Mouse (Mus musculus) stomach, embryonic 14.5 days (tissue): ENCODE measurements around the gene Gm20388. TPM values are rescaled to one million over a fixed set of nuclear protein-coding genes. Genes with fewer than 3 reads are reported as not detected.

Experiments used
- ATAC-seq: fragments of 200-750 bp; cut with Nextera tagmentation; 2 replicates; pipeline ENCODE4 v1.8.0; 2017; ENCODE audit warnings: low read depth, moderate TSS enrichment; ENCODE audit not compliant: insufficient number of reproducible peaks, insufficient read depth, low FRiP score
- H3K27ac ChIP-seq: fragments of 300-500 bp; sonication (generic); 2 replicates; pipeline ENCODE4 v1.5.1; 2014; ENCODE audit warnings: mild to moderate bottlenecking, low read length, moderate library complexity, mixed read lengths
- H3K27me3 ChIP-seq: fragments of 300-500 bp; sonication (generic); 2 replicates; pipeline ENCODE4 v1.6.1; 2014; ENCODE audit warnings: low read length, control low read depth, mixed read lengths; ENCODE audit not compliant: control insufficient read depth, insufficient read depth
- H3K36me3 ChIP-seq: fragments of 300-500 bp; sonication (generic); 2 replicates; pipeline ENCODE4 v1.6.1; 2014; ENCODE audit warnings: mild to moderate bottlenecking, control low read depth, low read length, moderate library complexity, mixed read lengths; ENCODE audit not compliant: control insufficient read depth, insufficient read depth
- H3K4me1 ChIP-seq: fragments of 300-500 bp; sonication (generic); 2 replicates; pipeline ENCODE4 v1.6.1; 2014; ENCODE audit warnings: low read length, control low read depth, mixed read lengths; ENCODE audit not compliant: control insufficient read depth, insufficient read depth
- H3K4me2 ChIP-seq: fragments of 300-500 bp; sonication (generic); replicated peaks from 2 replicates; pipeline ENCODE4 v1.6.1; 2014; ENCODE audit warnings: low read depth, low read length, control low read depth
- H3K4me3 ChIP-seq: fragments of 300-500 bp; sonication (generic); 2 replicates; pipeline ENCODE4 v1.5.1; 2014; ENCODE audit warnings: low read depth, low read length, control low read depth
- H3K9ac ChIP-seq: fragments of 300-500 bp; sonication (generic); replicated peaks from 2 replicates; pipeline ENCODE4 v1.6.1; 2014; ENCODE audit warnings: low read depth, mild to moderate bottlenecking, control low read depth, low read length, moderate library complexity, mixed read lengths
- H3K9me3 ChIP-seq: fragments of 300-500 bp; sonication (generic); 2 replicates; pipeline ENCODE4 v1.6.1; 2016; ENCODE audit warnings: low read depth, low read length, control low read depth; ENCODE audit not compliant: control insufficient read depth
- WGBS: fragments of 180-500 bp; shearing (Covaris S2); extraction: QIAGEN DNeasy Blood & Tissue Kit; methylation state at CpG from one replicate; pipeline ENCODE4 v1.1.7; 2014; 5-methylcytosine and 5-hydroxymethylcytosine counted together
- polyA plus RNA-seq: library from polyadenylated mRNA; unstranded; fragments of >200 nt; fragmentation: Nextera tagmentation; extraction: Ambion mirVana; gene quantifications from 2 replicates; pipeline ENCODE4 v1.2.1, GENCODE M21; 2014

Gene Gm20388
- polyA plus RNA-seq, 1 experiment from 2014 or later: 11.4 TPM

GRCm38 (mm10) chr8:121527751-121528150, 1617.1 kb downstream of the Gm20388 start:
- Histone ChIP-seq H3K4me3 (no peak overlapping the region), H3K36me3 (no peaks in the 10 kb centered on the region), H3K4me2 (no peak overlapping the region), H3K27me3 (no peaks in the 10 kb centered on the region), H3K9ac (no peak overlapping the region), H3K4me1 (peaks cover 4% of the 10 kb centered on the region; the same call in 1 of the 2 replicates), H3K27ac (no peak overlapping the region), H3K9me3 (no peaks in the 10 kb centered on the region)
- WGBS: 83% methylated on average over 9 of the region's 9 CpGs
- ATAC-seq: no peak

- H3K4me3 ChIP-seq: no peak overlapping the region
- H3K9me3 ChIP-seq: no peaks in the 10 kb centered on the region
- H3K36me3 ChIP-seq: no peaks in the 10 kb centered on the region
- no peak for ATAC-seq
- H3K27me3 ChIP-seq: no peaks in the 10 kb centered on the region
- WGBS: 72% methylated on average over 15 of the region's 15 CpGs
- H3K9ac ChIP-seq: no peak overlapping the region
- H3K27ac ChIP-seq: no peak overlapping the region
- peaks cover 4% of the 10 kb centered on the region; the same call in 1 of the 2 replicates for H3K4me1 ChIP-seq
- H3K4me2 ChIP-seq: no peak overlapping the region
Measured at GRCm38 (mm10) chr8:121528790-121529189, 1618.1 kb downstream of the Gm20388 start.

GRCm38 (mm10) chr8:121530639-121531038, 1620.0 kb downstream of the Gm20388 start:
- Histone ChIP-seq H3K4me3 (no peak overlapping the region), H3K27ac (no peak overlapping the region), H3K9ac (no peak overlapping the region), H3K9me3 (no peaks in the 10 kb centered on the region), H3K36me3 (no peaks in the 10 kb centered on the region), H3K4me1 (peaks cover 4% of the 10 kb centered on the region; the same call in 1 of the 2 replicates), H3K4me2 (no peak overlapping the region), H3K27me3 (no peaks in the 10 kb centered on the region)
- ATAC-seq: no peak
- WGBS: 71% methylated on average over 10 of the region's 10 CpGs

- Histone ChIP-seq H3K4me2 (no peak overlapping the region), H3K36me3 (no peaks in the 10 kb centered on the region), H3K4me1 (no peaks in the 10 kb centered on the region), H3K27me3 (no peaks in the 10 kb centered on the region), H3K9me3 (no peaks in the 10 kb centered on the region), H3K4me3 (no peak overlapping the region), H3K27ac (no peak overlapping the region), H3K9ac (no peak overlapping the region)
- 56% methylated on average over 5 of the region's 5 CpGs for WGBS
- no peak for ATAC-seq
Measured at GRCm38 (mm10) chr8:121532381-121532780, 1621.7 kb downstream of the Gm20388 start.

GRCm38 (mm10) chr8:121541862-121542261, 1631.2 kb downstream of the Gm20388 start:
- no peak overlapping the region for H3K27ac ChIP-seq
- H3K4me2 ChIP-seq: no peak overlapping the region
- H3K27me3 ChIP-seq: no peaks in the 10 kb centered on the region
- no peak overlapping the region for H3K4me3 ChIP-seq
- no peak for ATAC-seq
- 77% methylated on average over 19 of the region's 19 CpGs for whole genome bisulfite sequencing
- H3K9ac ChIP-seq: no peak overlapping the region
- no peaks in the 10 kb centered on the region for H3K36me3 ChIP-seq
- no peaks in the 10 kb centered on the region for H3K9me3 ChIP-seq
- H3K4me1 ChIP-seq: peaks cover 3% of the 10 kb centered on the region; the same call in 1 of the 2 replicates

- H3K9ac ChIP-seq: no peak overlapping the region
- no peak for ATAC-seq
- no peak overlapping the region for H3K27ac ChIP-seq
Measured at GRCm38 (mm10) chr8:121542901-121543300, 1632.3 kb downstream of the Gm20388 start.

GRCm38 (mm10) chr8:121544276-121544785, 1633.7 kb downstream of the Gm20388 start, which contains the start of gene 1700018B08Rik:
TSS of gene 1700018B08Rik (minus strand) at chr8:121544320.
- H3K4me3 ChIP-seq: no peak within 1 kb of the TSS
- H3K9ac ChIP-seq: no peak within 1 kb of the TSS
- no peaks in the 10 kb centered on the region for H3K9me3 ChIP-seq
- WGBS: 82% methylated on average over 12 of the region's 12 CpGs
- no peak within 1 kb of the TSS for H3K4me2 ChIP-seq
- H3K27ac ChIP-seq: no peak within 1 kb of the TSS
- H3K4me1 ChIP-seq: peaks cover 3% of the 10 kb centered on the region; the same call in 1 of the 2 replicates
- no peak for ATAC-seq
- no peaks in the 10 kb centered on the region for H3K36me3 ChIP-seq
- no peaks in the 10 kb centered on the region for H3K27me3 ChIP-seq

More at GRCm38 (mm10) chr8:121542901-121543300, 1632.3 kb downstream of the Gm20388 start:
- Histone ChIP-seq H3K9me3 (no peaks in the 10 kb centered on the region), H3K27me3 (no peaks in the 10 kb centered on the region), H3K4me2 (no peak overlapping the region), H3K4me3 (no peak overlapping the region), H3K4me1 (peaks cover 3% of the 10 kb centered on the region; the same call in 1 of the 2 replicates), H3K36me3 (no peaks in the 10 kb centered on the region)
- 54% methylated on average over 13 of the region's 13 CpGs for WGBS

- ATAC-seq: no peak
- no peak overlapping the region for H3K9ac ChIP-seq
- no peak overlapping the region for H3K4me2 ChIP-seq
- WGBS: 69% methylated on average over 11 of the region's 11 CpGs
- H3K27me3 ChIP-seq: no peaks in the 10 kb centered on the region
- H3K4me3 ChIP-seq: no peak overlapping the region
- H3K27ac ChIP-seq: no peak overlapping the region
- peaks cover 3% of the 10 kb centered on the region; the same call in 1 of the 2 replicates for H3K36me3 ChIP-seq
- H3K4me1 ChIP-seq: peaks cover 3% of the 10 kb centered on the region; the same call in 1 of the 2 replicates
- no peaks in the 10 kb centered on the region for H3K9me3 ChIP-seq
Measured at GRCm38 (mm10) chr8:121544936-121545335, 1634.3 kb downstream of the Gm20388 start.

GRCm38 (mm10) chr8:121547132-121547531, 1636.5 kb downstream of the Gm20388 start:
- Histone ChIP-seq H3K27ac (no peak overlapping the region), H3K27me3 (no peaks in the 10 kb centered on the region), H3K36me3 (peaks cover 15% of the 10 kb centered on the region), H3K9me3 (no peaks in the 10 kb centered on the region), H3K9ac (no peak overlapping the region), H3K4me2 (no peak overlapping the region), H3K4me3 (no peak overlapping the region), H3K4me1 (peaks cover 3% of the 10 kb centered on the region; the same call in 1 of the 2 replicates)
- ATAC-seq: no peak
- WGBS: 9% methylated on average over 7 of the region's 7 CpGs
